Mouse (Mus musculus) lung, postnatal 4 days (tissue): ENCODE results near the gene Fa2h.
"Not testable (repeated sequence)": the region's sequence is repeated elsewhere in the genome, so short reads cannot be mapped to it uniquely, and the experiment has no call there.

Experiments used
- DNase-seq, 2 experiments: peaks; one replicate each; pipeline ENCODE4 v3.0.0; 2021

Fa2h gene

DNA sequence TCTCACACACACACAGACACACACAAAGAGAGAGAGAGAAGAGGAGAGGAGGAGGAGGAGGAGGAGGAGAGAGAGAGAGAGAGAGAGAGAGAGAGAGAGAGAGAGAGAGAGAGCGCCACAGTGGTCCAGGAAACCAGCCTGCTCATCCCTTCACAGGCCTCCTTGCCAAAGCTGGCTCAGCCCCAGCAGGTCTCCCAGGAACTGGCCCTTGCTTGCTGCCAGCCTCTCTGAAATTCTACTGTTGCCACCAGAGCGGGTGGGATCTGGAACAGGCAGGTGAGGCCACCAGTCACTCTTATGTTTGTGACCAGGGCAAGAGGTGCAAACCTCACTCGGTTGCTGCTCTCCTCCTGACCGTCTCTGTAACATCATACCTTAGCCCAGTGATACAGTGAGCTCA is 36.2 kb downstream of the Fa2h start:
- no peak for DNase-seq

DNA sequence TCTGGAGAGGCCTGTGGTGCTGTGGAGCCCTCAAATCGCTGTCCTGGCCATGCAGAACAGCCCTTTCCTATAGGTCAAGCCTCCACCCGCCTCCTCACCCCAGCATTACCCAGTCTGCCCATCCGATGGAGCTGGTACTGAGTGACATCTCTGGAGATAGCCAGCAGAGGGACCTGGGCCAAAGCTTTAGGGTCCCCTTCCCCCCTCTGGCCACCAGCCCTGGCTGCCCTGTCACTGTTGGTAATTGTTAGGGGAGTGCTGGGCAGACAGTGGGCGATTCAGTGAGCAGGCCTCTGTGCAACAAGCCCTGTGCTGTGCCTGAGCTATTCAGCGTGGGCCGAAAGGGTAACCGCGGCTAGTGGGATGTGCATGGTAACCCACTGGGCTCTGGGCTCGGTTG is 40.1 kb downstream of the Fa2h start:
- DNase-seq: no peak

DNA sequence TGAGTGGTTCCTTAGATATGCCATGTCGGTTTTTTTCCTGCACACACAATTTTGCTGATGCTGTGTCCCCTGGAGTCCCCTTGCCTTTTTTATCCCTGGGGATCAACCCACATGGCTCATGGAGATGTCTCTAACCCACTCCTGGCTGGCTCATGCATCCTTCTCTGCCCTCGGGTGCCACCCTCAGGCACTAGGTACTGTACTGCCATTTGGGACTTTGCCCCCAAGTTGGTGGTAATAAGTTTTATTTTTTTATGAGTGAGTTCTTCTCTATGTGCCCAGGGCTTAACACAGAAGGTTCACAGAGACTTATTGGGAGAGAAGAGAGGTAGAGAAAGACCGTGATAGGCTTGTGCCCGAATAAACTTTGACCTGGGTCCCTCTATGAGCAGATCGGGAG is 41.3 kb downstream of the Fa2h start:
- DNase-seq: no peak

DNA sequence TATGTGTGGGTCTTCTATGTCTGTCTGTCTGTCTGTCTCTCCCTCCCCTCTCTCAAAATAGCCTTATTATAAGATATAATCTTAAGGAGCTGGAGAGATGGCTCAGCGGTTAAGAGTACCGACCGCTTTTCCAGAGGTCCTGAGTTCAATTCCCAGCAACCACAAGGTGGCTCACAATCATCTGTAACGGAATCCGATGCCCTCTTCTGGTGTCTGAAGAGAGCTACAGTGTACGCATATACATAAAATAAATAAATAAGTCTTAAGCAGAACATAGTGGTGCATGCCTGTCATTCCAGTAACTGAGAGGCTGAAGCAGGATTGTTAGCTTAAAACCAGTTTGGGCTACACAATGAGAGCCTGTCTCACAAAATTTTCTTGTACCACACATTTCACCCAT is 43.0 kb downstream of the Fa2h start:
- no peak for DNase-seq

DNA sequence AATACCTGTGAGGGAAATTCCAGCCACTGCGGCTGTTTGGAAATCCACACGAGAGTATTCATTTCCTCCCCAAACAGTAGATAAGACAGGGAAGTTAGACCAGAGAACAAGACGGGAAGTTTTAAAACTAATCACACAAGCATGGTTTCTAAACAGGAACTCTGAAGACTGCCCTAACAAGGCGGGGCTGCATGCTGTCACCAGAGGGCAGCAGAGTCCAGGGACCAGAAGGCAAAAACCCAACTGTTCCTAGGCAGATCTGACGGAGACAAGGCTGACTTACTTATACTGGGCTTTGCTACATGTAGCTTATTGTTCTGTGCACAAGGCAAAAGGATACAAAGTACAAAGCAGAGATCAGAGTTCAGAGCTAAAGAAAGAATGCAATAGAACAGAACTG is 50.4 kb downstream of the Fa2h start:
- peak; percentile 80 to 88 for DNase-seq

DNA sequence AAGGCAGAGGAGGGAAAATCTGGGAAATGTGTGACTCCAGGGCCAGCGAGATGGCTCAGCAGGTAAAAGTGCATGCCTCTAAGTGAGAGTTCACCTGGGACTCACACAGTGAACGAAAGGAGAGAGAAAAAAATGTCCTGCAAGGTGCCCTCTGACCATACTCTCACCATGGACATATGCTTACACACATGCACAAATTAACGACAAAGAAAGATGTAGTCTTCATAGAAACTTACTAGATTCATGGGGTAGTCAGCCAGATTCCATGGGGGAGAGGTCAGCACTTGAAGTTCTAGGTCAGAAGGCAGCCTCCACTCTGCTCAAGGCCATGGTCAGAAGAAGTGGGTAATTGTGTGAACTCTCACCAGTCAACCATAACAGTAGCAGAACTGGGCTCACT is 53.4 kb downstream of the Fa2h start:
- DNase-seq: no peak

DNA sequence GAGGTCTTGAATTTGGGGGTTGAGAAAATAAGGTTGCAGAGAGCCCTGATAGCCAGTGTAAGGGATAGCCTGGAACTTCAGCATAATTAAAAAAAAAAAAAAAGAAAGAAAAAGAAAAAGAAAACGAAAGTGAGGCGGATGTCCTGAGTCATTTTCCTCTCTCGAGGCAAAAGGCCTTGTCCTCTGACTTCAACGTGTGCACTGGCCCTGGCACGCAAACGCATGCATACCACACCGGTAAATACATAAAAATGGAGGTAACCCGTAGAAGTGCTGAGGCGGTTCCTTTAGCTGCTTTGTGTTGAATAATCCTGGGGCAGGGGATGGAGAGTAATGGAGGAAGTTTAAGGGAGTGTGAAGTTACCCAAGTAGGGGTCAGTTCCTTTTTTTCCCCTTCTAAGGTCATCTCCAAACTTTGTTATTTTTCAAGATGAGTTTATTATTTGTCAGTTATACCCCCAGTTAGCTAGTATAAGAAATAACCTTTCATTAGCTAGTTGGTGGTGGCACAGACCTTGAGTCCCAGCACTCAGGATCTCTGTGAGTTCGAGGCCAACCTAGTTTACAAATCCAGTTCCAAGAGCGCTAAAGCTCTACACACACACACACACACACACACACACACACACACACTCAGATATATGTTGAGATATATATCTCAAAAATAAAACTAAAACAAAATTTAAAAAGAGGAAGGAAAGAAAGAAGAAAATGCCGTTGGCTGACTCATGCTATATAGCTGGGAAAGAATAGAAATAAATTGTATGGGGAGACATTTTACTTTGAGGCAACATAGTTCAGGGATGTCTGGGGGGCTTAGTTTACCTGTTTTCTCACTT is 55.0 kb downstream of the Fa2h start:
- peak in 1 of 2 experiments; percentile 7 for DNase-seq

DNA sequence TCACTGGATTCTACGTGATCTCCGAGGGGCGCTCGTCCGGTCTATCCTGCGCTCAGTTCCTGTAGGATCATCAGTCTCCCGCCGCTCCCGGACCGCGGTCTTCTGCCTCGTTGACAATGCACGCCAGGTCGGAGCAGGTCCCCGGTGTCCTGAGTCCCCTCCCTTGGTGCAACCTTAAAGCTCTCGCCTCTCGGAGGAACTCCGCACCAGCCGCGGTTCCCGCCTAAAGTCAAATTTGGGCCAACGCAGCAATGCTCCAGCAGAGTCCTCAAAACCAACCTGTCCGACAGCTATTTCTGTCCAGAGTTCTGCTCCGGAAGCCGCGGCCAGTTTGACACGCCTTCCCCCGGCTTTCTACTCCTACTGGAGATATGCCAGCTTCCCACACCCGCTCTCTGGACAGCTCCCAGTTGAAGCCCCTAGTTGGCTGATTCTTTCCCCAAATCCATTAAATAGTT is 55.7 kb downstream of the Fa2h start, which contains the start of gene Mlkl:
TSS of gene Mlkl (minus strand) at position 288 of the 458 bp plus-strand sequence.
- DNase-seq: peak; percentile 65 to 70

DNA sequence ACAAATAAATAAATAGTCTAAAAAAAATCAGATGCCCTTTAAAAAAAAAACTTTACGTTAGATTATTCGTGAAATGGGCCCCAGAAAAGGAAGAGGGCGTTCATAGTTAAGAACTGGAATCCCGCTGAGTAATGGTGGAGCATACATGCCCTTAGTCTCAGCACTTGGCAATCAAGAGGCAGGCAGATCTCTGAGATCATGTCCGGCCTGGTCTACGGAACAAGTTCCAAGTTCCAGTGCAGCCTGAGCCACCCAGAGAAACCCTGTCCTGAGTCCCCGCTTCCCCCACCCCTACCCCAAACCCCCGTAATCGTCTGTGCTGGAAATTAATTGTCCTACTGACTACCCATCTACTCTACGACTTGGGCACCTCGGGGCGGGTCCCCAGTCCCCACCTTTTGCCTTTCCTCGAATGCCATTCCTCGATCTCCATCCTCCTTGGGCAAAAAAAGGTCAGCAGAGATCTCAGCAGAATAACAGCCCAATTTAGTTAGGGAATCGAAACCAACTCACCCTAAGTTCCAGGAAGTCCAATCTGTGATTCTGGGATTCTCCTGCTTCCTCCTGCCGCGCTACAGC is 56.2 kb downstream of the Fa2h start:
- DNase-seq: peak in 1 of 2 experiments; percentile 7

DNA sequence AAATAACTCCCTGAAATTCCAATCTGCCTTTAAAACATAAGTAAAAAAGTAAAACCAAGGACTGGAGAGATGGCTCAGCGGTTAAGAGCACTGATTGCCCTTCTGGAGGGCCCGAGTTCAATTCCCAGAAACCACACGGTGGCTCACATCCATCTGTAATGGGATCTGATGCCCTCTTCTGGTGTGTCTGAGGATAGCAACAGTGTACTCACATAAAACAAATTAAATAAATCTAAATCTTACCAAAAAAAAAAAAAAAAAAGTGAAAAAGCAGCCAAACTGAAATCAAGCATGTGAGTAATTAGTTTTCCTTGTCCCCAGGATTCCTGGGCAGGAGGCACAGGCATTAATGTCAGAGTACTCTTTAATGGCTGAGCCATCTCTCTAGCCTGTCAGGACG is 56.9 kb downstream of the Fa2h start:
- no peak for DNase-seq

DNA sequence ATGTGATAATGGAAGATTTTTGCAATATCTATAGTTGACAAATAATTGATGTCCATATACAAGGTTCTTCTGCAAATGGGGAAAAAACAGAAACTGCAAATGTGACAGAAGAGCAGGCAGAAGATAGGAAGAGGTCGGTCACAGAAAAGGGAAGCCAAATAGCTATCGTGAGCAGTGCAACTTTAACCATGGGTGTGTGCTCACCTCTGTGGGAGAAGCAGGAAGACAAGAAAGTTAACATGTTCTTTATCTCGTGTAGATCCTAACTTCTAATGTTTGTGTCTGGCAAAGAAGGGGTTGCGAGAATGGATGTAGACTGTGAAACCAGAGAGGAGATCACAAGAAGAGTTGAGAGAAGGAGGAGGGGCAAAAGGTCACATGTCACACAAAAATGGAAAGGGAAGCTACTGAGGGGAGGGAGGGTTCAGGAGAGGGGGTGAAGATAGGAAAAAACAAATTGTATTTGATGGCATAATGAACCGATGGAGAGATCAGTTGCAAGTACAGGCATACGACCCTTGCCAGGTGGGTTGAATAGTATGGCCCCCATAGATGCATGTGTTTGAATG is 68.3 kb downstream of the Fa2h start:
- no peak for DNase-seq

DNA sequence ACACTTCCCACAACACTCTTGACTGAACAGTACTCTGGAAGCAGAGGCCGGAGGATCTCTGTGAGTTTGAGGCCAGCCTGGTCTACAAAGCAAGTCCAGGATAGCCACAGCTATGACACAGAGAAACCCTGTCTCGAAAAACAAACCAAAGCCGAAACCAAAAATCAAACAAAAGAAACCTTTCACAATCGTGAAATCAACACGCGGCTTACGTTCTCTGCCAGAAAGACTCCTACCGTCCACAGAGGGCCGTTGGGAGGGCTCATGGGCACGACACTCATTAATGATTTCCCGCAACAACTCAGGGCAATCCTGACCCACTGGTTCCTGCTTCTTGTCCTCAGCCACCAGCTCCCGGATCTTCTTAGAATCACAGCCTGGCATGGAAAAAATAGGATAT is 78.9 kb downstream of the Fa2h start:
- no peak for DNase-seq

DNA sequence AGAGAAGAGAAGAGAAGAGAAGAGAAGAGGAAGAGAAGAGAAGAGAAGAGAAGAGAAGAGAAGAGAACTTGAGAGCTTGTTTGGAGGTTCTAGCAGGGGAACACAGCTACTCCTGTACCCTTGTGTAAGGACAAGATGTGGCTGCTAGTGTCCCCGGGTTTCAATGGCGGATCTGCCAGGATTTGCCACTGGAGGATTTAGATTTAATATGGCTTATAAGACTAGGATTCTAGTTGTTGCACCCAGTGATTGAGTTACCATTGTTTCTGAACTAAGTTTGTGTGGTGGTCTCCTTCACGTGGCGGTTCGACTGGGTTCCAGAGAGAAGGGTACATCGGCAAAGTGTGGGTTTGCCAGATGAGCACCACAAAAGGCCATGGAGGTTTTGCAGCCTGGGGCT is 79.7 kb downstream of the Fa2h start:
- not testable (repeated sequence) for DNase-seq

DNA sequence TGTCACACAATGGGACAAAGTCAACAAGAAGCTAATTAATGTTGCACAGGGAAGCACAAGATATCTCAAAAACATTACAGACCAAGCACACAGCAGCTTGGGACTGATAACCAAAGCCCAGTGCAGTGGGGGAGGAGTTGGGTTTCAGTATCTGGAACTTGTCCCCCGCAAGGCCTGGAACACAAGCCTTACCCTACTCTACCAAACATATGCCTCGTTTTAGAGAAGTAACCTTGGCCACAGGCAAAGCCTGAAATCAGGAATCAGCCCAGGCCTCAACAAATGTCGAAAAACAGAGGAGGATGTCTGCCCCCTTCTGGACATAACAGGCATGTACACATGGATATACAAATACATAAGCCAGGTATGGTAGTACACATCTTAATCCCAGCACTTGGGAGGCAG is 80.9 kb downstream of the Fa2h start:
- DNase-seq: no peak

DNA sequence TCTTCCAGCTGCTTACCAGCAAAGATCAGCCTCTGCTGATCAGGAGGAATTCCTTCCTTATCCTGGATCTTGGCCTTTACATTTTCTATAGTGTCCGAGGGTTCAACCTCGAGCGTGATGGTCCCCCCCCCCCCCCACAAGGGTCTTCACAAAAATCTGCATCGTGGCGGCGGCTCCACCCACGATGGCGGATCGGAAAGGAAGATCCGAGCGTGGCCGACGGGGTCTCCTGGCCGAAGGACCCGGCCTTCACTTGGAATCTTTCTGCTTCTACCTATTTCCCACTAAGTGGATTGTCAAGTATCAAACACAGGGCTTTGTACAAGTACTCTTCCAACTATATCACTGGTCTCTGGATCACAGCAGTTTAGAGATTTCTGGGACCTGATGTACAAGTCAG is 83.6 kb downstream of the Fa2h start:
- DNase-seq: not testable (repeated sequence)

DNA sequence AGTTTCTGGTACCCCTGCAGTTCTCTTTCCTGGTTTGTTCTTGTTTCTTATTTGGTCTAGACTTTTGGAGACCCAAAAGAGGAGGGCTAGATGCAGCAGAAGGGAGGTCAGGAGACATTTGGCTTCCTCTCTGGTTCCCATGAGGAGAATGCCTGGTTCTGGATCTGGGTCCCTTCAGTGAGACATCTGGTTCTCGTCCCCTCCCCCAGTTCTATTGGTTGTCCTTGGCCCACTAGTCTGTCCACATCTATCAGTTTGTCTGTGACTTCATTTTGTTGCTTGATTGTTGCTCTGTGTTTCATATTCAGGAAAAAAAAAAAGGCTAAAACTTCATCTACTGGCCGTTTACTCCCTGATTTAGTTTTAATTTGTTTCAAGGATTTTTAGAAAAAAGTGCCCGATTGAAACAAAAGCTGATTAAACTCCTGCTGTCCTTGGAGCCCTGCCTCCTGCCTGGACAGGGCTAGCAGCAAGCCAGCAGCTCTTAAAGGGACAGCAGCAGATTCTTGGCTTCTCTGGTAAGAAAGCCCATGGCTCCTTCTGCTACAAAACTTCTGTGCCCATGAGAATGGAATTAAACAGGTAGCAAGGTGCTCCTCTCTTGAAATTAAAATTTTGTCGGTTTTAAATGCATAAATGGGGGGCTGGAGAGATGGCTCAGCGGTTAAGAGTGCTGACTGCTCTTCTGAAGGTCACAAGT is 88.4 kb downstream of the Fa2h start:
- DNase-seq: no peak

DNA sequence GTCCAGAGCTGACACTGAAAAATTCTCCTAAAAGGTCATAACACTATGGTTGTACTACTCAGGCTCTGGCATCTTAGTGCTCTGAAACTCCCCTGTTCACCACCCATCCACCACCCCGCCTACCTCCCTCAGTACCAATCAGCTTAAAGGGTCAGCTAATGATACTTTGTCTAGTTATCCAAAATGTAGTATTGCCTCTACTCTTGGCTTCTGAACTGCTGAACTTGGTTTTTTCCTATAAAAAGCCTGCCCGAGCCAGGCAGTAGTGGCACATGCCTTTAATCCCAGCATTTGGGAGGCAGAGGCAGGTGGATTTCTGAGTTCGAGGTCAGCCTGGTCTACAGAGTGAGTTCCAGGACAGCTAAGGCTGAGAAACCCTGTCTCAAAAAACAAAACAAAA is 89.3 kb downstream of the Fa2h start:
- DNase-seq: no peak

DNA sequence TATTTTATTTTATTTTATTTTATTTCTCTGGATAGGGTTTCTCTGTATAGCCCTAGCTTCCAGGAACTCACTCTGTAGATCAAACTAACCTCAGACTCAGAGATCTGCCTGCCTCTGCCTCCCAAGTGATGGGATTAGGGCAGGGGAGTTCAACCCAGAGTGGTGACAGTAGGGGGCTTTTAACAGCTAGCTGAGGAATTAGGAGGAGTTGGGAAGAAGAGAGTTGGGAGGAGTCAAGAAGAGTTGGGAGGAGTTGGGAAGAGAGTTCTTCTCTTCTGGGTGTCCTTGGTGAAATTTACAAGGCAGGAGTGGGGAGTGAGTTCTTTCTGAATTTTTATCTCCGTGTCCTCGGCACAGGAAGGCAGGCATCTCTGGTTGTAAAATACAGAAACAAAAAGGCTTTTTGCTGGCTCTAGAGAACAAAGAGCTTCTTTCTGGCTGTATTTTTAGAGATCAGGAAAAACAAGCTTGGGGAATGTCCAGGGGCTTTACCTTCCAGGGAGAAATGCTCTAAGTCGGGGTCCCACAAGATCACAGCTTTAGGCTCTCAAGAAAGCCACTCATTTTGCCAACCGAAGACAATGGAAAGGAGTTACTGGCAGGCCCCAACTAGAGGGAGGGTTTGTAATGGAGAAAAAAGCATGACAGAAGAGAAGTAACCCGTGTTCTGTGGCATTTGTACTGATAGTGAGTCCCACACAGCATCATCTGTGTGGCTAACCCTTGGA is 90.4 kb downstream of the Fa2h start:
- DNase-seq: not testable (repeated sequence)

DNA sequence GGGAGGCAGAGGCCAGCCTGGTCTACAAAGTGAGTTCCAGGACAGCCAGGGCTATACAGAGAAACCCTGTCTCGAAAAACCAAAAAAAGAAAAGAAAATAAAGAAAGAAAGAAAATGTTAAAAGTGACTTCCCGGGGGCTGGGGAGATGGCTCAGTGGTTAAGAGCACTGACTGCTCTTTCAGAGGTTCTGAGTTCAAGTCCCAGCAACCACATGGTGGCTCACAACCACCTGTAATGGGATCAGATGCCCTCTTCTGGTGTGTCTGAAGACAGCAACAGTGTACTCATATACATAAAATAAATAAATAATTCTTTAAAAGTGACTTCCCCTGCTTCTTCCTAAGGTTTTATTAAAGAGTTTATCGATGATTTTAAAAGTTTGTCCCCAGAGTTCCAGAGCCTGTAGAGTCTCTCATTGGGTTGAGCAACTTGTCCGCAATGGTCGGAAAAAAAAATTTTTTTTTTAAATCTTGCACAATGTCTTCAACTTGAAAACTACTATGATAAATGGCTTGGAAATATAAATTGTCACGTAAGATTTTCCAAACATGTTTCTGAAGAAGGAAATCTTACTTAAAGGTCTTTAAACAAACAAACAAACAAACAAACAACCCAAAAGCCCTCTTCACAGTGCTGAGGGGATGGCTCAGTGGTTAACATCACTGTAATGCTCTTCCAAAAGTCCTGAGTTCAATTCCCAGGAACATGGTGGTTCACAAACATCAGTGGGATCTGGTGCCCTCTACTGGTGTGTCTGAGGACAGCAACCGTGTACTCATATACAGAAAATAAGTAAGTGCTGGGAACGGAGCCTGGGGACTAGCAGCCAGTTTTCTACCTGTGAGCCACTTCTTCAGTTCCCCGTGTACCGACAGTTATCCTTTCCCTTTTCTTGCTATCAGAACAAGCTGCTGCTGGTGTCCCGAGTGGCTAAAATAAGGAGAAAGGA is 92.8 kb downstream of the Fa2h start:
- no peak for DNase-seq

DNA sequence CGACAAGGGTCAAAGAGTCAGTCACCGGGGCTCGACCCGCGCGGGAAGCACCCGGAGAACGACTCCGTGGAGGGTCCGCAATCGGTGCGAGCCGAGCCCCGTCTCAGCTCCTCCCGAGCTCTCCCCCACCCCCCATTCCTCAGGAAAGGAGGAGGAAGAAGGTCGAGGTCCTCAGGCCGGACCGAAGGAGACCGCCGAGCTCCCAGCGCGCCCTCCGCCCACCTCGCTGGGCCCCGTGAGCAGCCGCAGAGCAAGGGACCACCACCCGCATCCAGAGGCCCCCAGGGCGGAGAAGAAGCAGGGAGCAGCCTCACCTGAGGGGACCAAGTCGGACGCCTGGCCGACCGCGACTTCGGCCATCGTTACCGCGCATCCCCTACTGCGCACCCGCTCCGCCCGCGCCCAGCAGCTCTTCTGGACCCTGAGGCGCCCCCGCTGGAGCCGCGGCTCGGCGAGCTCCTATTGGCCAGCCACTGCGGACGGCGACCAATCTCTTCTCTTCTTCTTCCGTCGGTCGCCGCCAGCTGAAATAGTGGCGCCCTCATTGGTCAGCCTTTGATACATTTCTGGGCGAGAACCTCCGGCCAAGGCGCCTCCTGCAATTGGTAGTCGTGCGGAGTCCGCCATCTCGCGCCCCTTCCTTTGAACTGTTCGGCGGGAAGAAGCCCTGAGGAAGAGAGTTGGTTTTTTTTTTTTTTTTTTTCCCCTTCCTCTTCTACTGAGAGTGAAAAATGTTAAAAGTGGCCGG is 93.6 kb downstream of the Fa2h start, which contains the start of gene Rfwd3:
TSS of gene Rfwd3 (minus strand) at position 402 of the 748 bp plus-strand sequence.
- DNase-seq: peak; percentile 97 to 99

DNA sequence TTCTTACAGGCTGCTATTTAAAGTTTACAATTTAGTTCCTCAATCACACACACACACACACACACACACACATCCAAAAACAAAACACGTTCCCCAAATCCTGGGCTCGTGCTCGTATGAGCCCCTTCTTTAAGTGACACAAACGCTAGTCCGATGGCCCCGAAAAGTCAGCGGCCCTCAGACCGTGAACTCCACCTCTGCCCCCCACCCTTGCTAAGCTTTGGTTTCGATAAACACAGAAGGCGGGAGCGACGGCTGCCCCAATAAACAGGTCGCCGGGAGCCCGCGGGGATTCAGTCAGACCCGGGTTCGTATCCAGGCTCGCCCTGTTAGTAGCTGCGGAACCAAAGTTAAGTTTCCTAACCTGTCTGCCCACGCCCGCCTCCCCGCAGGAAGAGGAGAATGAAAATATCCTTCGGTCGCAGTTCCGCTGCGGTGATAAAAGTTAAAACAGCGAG is 94.2 kb downstream of the Fa2h start:
- DNase-seq: peak; percentile 56 to 72
